Mouse (Mus musculus) forebrain, postnatal 0 days (tissue): ENCODE measurements around the gene Znhit6. TPM values are rescaled to one million over a fixed set of nuclear protein-coding genes. Genes with fewer than 3 reads are reported as not detected.

Source experiments
- ATAC-seq: fragments of 200-750 bp; cut with Nextera tagmentation; 2 replicates; pipeline ENCODE4 v1.8.0; 2017; ENCODE audit warnings: mild to moderate bottlenecking, moderate library complexity
- DNase-seq: peaks from one replicate; pipeline ENCODE4 v3.0.0-alpha.2; 2015
- H3K27ac ChIP-seq: fragments of 300-500 bp; sonication (generic); 2 replicates; pipeline ENCODE4 v1.5.1; 2014; ENCODE audit warnings: low read depth, mild to moderate bottlenecking, antibody characterized with exemption, low read length, moderate library complexity, mixed read lengths
- H3K27me3 ChIP-seq: fragments of 300-500 bp; sonication (generic); 2 replicates; pipeline ENCODE4 v1.6.1; 2014; ENCODE audit warnings: mild to moderate bottlenecking, low read length, mixed read lengths; ENCODE audit not compliant: insufficient read depth
- H3K36me3 ChIP-seq: fragments of 300-500 bp; sonication (generic); 2 replicates; pipeline ENCODE4 v1.6.1; 2014; ENCODE audit warnings: mild to moderate bottlenecking, moderate library complexity; ENCODE audit not compliant: insufficient read depth
- H3K4me1 ChIP-seq: fragments of 300-500 bp; sonication (generic); 2 replicates; pipeline ENCODE4 v1.6.1; 2014; ENCODE audit warnings: antibody characterized with exemption; ENCODE audit not compliant: insufficient read depth
- H3K4me2 ChIP-seq: fragments of 300-500 bp; sonication (generic); 2 replicates; pipeline ENCODE4 v1.6.1; 2014; ENCODE audit warnings: low read depth, mild to moderate bottlenecking, moderate library complexity
- H3K4me3 ChIP-seq: fragments of 300-500 bp; sonication (generic); 2 replicates; pipeline ENCODE4 v1.5.1; 2014; ENCODE audit warnings: low read depth, low read length, mixed read lengths
- H3K9ac ChIP-seq: fragments of 300-500 bp; sonication (generic); 2 replicates; pipeline ENCODE4 v1.6.1; 2014; ENCODE audit warnings: mild to moderate bottlenecking
- H3K9me3 ChIP-seq: fragments of 300-500 bp; sonication (generic); 2 replicates; pipeline ENCODE4 v1.6.1; 2016; ENCODE audit warnings: low read length
- CTCF ChIP-seq: sonication (generic); IDR thresholded peaks from 2 replicates; pipeline ENCODE4 v1.5.1; 2016; ENCODE audit warnings: antibody characterized with exemption, control low read depth, low read depth
- WGBS: fragments of 180-500 bp; shearing (Covaris S2); extraction: QIAGEN DNeasy Blood & Tissue Kit; methylation state at CpG from one replicate; pipeline ENCODE4 v1.1.7; 2014; 5-methylcytosine and 5-hydroxymethylcytosine counted together
- polyA plus RNA-seq: library from polyadenylated mRNA; unstranded; fragments of >200 nt; fragmentation: Nextera tagmentation; extraction: Ambion mirVana; gene quantifications from 2 replicates; pipeline ENCODE4 v1.2.1, GENCODE M21; 2015
- total RNA-seq: library from RNA; depleted of rRNA; stranded (reverse); fragments of >200 nt; gene quantifications from 2 replicates; pipeline ENCODE4 v1.2.3, GENCODE M21; 2014

Gene Znhit6
- total and polyA plus RNA-seq, 2 experiments from 2014 or later, result 15.8 to 32.6 TPM

- no peaks in the 10 kb centered on the region for H3K9me3 ChIP-seq
- no peak for DNase-seq
- H3K4me3 ChIP-seq, result no peak overlapping the region
- H3K36me3 ChIP-seq, result no peaks in the 10 kb centered on the region
- no peak overlapping the region for H3K27ac ChIP-seq
- no peak overlapping the region for H3K4me2 ChIP-seq
- no peaks in the 10 kb centered on the region for H3K4me1 ChIP-seq
- WGBS, result 64% methylated on average over 3 of the region's 3 CpGs
- no peak overlapping the region for H3K9ac ChIP-seq
- H3K27me3 ChIP-seq, result peaks cover 4% of the 10 kb centered on the region
- no peak for ATAC-seq
- no peak for TF ChIP-seq CTCF
Observed at GRCm38 (mm10) chr3:145641878-145642277, 65.9 kb downstream of the Znhit6 start.

GRCm38 (mm10) chr3:145642861-145643260 lies 66.9 kb downstream of the Znhit6 start:
- Histone ChIP-seq H3K4me2 (no peak overlapping the region), H3K9me3 (no peaks in the 10 kb centered on the region), H3K27ac (no peak overlapping the region), H3K4me1 (no peaks in the 10 kb centered on the region), H3K27me3 (peaks cover 9% of the 10 kb centered on the region), H3K4me3 (no peak overlapping the region), H3K36me3 (no peaks in the 10 kb centered on the region), H3K9ac (no peak overlapping the region)
- WGBS, result 45% methylated on average over 11 of the region's 11 CpGs
- ATAC-seq (no peak), DNase-seq (no peak)
- no peak for TF ChIP-seq CTCF

GRCm38 (mm10) chr3:145645463-145645862 lies 69.5 kb downstream of the Znhit6 start:
- WGBS, result 52% methylated on average over 6 of the region's 6 CpGs
- Histone ChIP-seq H3K4me3 (no peak overlapping the region), H3K27ac (no peak overlapping the region), H3K4me1 (0 out of 2 replicates have a peak, but pooled peaks cover 3% of the 10 kb centered on the region), H3K9me3 (no peaks in the 10 kb centered on the region), H3K27me3 (peaks cover 14% of the 10 kb centered on the region), H3K4me2 (no peak overlapping the region), H3K36me3 (no peaks in the 10 kb centered on the region), H3K9ac (no peak overlapping the region)
- ATAC-seq (no peak), DNase-seq (no peak)
- no peak for TF ChIP-seq CTCF

DNA sequence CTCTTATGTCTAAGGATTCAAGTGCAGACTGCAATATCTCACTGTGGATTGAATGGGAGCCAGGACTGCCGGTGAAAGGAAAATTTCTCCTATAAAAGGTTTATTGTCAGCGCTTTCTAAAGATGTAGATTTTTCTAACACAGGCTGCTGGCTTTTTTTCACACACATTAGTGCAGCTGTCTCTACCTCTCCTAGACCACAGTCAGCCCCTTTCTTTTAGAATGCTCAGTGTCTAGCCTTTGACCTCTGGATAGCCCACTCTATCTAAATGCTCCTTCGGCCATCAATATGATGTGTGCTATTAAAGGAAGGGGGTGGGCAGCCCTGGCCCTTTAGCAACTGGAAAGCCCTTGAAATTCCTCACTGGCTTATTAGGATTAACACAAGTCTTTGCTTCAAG lies 70.0 kb downstream of the Znhit6 start:
- DNase-seq (no peak), ATAC-seq (no peak; the same call in 1 of the 2 replicates)
- peaks cover 14% of the 10 kb centered on the region for H3K27me3 ChIP-seq
- H3K9me3 ChIP-seq, result no peaks in the 10 kb centered on the region
- H3K9ac ChIP-seq, result no peak overlapping the region
- no peaks in the 10 kb centered on the region for H3K36me3 ChIP-seq
- H3K4me3 ChIP-seq, result no peak overlapping the region
- 9% methylated on average over 3 of the region's 3 CpGs for WGBS
- no peak overlapping the region for H3K27ac ChIP-seq
- H3K4me1 ChIP-seq, result 0 out of 2 replicates have a peak, but pooled peaks cover 4% of the 10 kb centered on the region
- no peak overlapping the region for H3K4me2 ChIP-seq
- no peak for TF ChIP-seq CTCF

DNA sequence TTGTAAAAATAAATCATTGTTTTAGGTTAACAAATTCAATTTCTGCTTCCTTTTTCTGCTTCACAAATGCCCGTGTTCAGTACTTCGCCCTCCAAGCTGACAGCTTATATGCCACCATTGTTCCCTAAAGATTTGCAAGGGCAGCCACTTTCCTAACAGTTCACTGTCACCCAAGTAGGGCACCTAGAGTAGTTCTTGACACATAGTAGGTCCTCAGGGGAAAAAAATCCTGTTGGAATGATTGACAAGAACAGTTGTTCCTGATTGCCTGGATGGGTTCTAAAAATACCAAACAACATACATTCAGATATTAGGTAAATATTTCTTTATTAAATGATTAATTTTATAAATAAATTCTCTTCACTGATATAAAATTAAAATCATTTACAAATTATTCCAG lies 70.7 kb downstream of the Znhit6 start:
- H3K9ac ChIP-seq, result no peak overlapping the region
- TF ChIP-seq CTCF, result no peak
- H3K27me3 ChIP-seq, result peaks cover 18% of the 10 kb centered on the region
- H3K27ac ChIP-seq, result no peak overlapping the region
- peaks cover 9% of the 10 kb centered on the region; the same call in 1 of the 2 replicates for H3K4me1 ChIP-seq
- 47% methylated on average over 2 of the region's 2 CpGs for WGBS
- no peaks in the 10 kb centered on the region for H3K9me3 ChIP-seq
- no peak for DNase-seq
- H3K36me3 ChIP-seq, result no peaks in the 10 kb centered on the region
- no peak for ATAC-seq
- no peak overlapping the region for H3K4me3 ChIP-seq
- H3K4me2 ChIP-seq, result no peak overlapping the region

DNA sequence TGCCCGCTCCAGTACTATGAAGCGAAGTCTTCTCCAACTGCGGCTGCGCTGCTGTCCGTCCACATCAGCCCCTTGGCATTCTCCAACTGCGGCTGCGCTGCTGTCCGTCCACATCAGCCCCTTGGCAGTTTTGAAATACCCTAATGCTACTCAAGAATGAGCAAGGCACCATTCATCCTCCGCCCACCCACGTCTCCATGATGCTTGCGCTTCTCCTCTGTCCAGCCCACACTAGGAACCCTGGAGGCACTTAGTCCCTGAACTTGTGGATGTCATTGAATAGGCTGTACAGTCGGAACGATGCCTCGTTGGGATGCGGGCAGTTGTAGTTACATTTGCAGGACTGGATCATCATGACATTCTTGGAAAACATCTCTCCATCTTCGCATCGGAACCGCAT lies 71.4 kb downstream of the Znhit6 start:
- Histone ChIP-seq H3K27ac (no peak overlapping the region), H3K4me3 (no peak overlapping the region), H3K4me1 (peaks cover 15% of the 10 kb centered on the region), H3K36me3 (no peaks in the 10 kb centered on the region), H3K4me2 (peak overlapping the region; percentile 19; the same call in 1 of the 2 replicates), H3K27me3 (peaks cover 18% of the 10 kb centered on the region), H3K9ac (no peak overlapping the region), H3K9me3 (no peaks in the 10 kb centered on the region)
- ATAC-seq, result no peak
- TF ChIP-seq CTCF, result no peak
- 64% methylated on average over 18 of the region's 18 CpGs for WGBS
- DNase-seq, result no peak

GRCm38 (mm10) chr3:145648097-145648931 lies 72.3 kb downstream of the Znhit6 start:
- 8% methylated on average over 26 of the region's 26 CpGs for WGBS
- H3K27me3 ChIP-seq, result peaks cover 21% of the 10 kb centered on the region
- ATAC-seq, result peak; percentile 62
- peak; percentile 73 for DNase-seq
- H3K36me3 ChIP-seq, result no peaks in the 10 kb centered on the region
- peak overlapping the region; percentile 82 for H3K4me2 ChIP-seq
- peaks cover 17% of the 10 kb centered on the region for H3K4me1 ChIP-seq
- no peaks in the 10 kb centered on the region for H3K9me3 ChIP-seq
- TF ChIP-seq CTCF, result peak; percentile 61
- H3K4me3 ChIP-seq, result peak overlapping the region; percentile 54
- H3K27ac ChIP-seq, result no peak overlapping the region
- no peak overlapping the region for H3K9ac ChIP-seq
